Mouse (Mus musculus) forebrain, embryonic 12.5 days (tissue): ENCODE measurements at regions not wholly inside any gene's neighbourhood (a gene's known extent, or its start where the extent isn't known, plus 50 kb on each side); places are given as distances from the start of the nearest gene placed in this dataset.

Experiments used
- ATAC-seq: fragments of 200-750 bp; cut with Nextera tagmentation; 2 replicates; pipeline ENCODE4 v1.8.0; 2017; ENCODE audit warnings: moderate TSS enrichment; ENCODE audit not compliant: low FRiP score
- H3K27ac ChIP-seq: fragments of 300-500 bp; sonication (generic); 2 replicates; pipeline ENCODE4 v1.5.1; 2016; ENCODE audit warnings: mild to moderate bottlenecking
- H3K27me3 ChIP-seq: fragments of 300-500 bp; sonication (generic); 2 replicates; pipeline ENCODE4 v1.6.1; 2016; ENCODE audit warnings: mild to moderate bottlenecking
- H3K36me3 ChIP-seq: fragments of 300-500 bp; sonication (generic); replicated peaks from 2 replicates; pipeline ENCODE4 v1.6.1; 2016; ENCODE audit warnings: mild to moderate bottlenecking
- H3K4me1 ChIP-seq: fragments of 300-500 bp; sonication (generic); 2 replicates; pipeline ENCODE4 v1.6.1; 2016
- H3K4me2 ChIP-seq: fragments of 300-500 bp; sonication (generic); 2 replicates; pipeline ENCODE4 v1.6.1; 2016; ENCODE audit warnings: mild to moderate bottlenecking, moderate library complexity
- H3K4me3 ChIP-seq: fragments of 300-500 bp; sonication (generic); replicated peaks from 2 replicates; pipeline ENCODE4 v1.5.1; 2016; ENCODE audit warnings: mild to moderate bottlenecking
- H3K9ac ChIP-seq: fragments of 300-500 bp; sonication (generic); 2 replicates; pipeline ENCODE4 v1.6.1; 2016; ENCODE audit warnings: mild to moderate bottlenecking
- H3K9me3 ChIP-seq: fragments of 300-500 bp; sonication (generic); 2 replicates; pipeline ENCODE4 v1.6.1; 2016
- WGBS: fragments of 180-500 bp; shearing (Covaris S2); methylation state at CpG from one replicate; pipeline ENCODE4 v1.1.7; 2016; 5-methylcytosine and 5-hydroxymethylcytosine counted together

GRCm38 (mm10) chr4:70026848-70027247, 383.4 kb downstream of the Cdk5rap2 start:
- Histone ChIP-seq H3K4me3 (no peak overlapping the region), H3K9ac (no peak overlapping the region), H3K9me3 (no peaks in the 10 kb centered on the region), H3K27ac (no peak overlapping the region), H3K4me2 (no peak overlapping the region), H3K36me3 (no peaks in the 10 kb centered on the region), H3K4me1 (no peaks in the 10 kb centered on the region), H3K27me3 (no peaks in the 10 kb centered on the region)
- 83% methylated on average over 8 of the region's 8 CpGs for WGBS
- no peak for ATAC-seq

GRCm38 (mm10) chr4:70024838-70025376, 385.3 kb downstream of the Cdk5rap2 start:
- WGBS: 87% methylated on average over 3 of the region's 3 CpGs
- H3K9ac ChIP-seq: no peak overlapping the region

GRCm38 (mm10) chr4:70020905-70021470, 389.3 kb downstream of the Cdk5rap2 start:
- Histone ChIP-seq H3K27me3 (no peaks in the 10 kb centered on the region), H3K4me2 (no peak overlapping the region), H3K9me3 (no peaks in the 10 kb centered on the region), H3K9ac (no peak overlapping the region), H3K27ac (no peak overlapping the region), H3K4me3 (no peak overlapping the region), H3K36me3 (no peaks in the 10 kb centered on the region), H3K4me1 (no peaks in the 10 kb centered on the region)
- no peak for ATAC-seq
- 39% methylated on average over 6 of the region's 6 CpGs for WGBS

More at GRCm38 (mm10) chr4:70024838-70025376, 385.3 kb downstream of the Cdk5rap2 start:
- Histone ChIP-seq H3K4me1 (no peaks in the 10 kb centered on the region), H3K36me3 (no peaks in the 10 kb centered on the region), H3K4me3 (no peak overlapping the region), H3K27ac (no peak overlapping the region), H3K27me3 (no peaks in the 10 kb centered on the region), H3K9me3 (no peaks in the 10 kb centered on the region), H3K4me2 (no peak overlapping the region)
- ATAC-seq: no peak

GRCm38 (mm10) chr4:70012220-70012580, 398.0 kb downstream of the Cdk5rap2 start:
- H3K36me3 ChIP-seq: no peaks in the 10 kb centered on the region
- H3K4me3 ChIP-seq: no peak overlapping the region
- no peak overlapping the region for H3K27ac ChIP-seq
- ATAC-seq: peak; percentile 42; the same call in 1 of the 2 replicates
- H3K4me1 ChIP-seq: peaks cover 8% of the 10 kb centered on the region; the same call in 1 of the 2 replicates
- no peaks in the 10 kb centered on the region for H3K9me3 ChIP-seq
- H3K27me3 ChIP-seq: no peaks in the 10 kb centered on the region
- 64% methylated on average over 6 of the region's 6 CpGs for WGBS
- H3K9ac ChIP-seq: no peak overlapping the region
- H3K4me2 ChIP-seq: no peak overlapping the region

GRCm38 (mm10) chr4:70011491-70012219, 398.6 kb downstream of the Cdk5rap2 start:
- no peaks in the 10 kb centered on the region for H3K9me3 ChIP-seq
- no peaks in the 10 kb centered on the region for H3K36me3 ChIP-seq
- no peak overlapping the region for H3K9ac ChIP-seq
- peaks cover 8% of the 10 kb centered on the region; the same call in 1 of the 2 replicates for H3K4me1 ChIP-seq
- H3K27ac ChIP-seq: no peak overlapping the region
- no peaks in the 10 kb centered on the region for H3K27me3 ChIP-seq
- 93% methylated on average over 4 of the region's 4 CpGs for WGBS
- H3K4me2 ChIP-seq: no peak overlapping the region
- H3K4me3 ChIP-seq: no peak overlapping the region
- peak; percentile 57; the same call in 1 of the 2 replicates for ATAC-seq

- no peak overlapping the region for H3K27ac ChIP-seq
- H3K9me3 ChIP-seq: no peaks in the 10 kb centered on the region
- H3K4me3 ChIP-seq: no peak overlapping the region
- H3K4me1 ChIP-seq: peaks cover 8% of the 10 kb centered on the region; the same call in 1 of the 2 replicates
- H3K27me3 ChIP-seq: no peaks in the 10 kb centered on the region
- 31% methylated on average over 1 of the region's 1 CpGs for WGBS
- ATAC-seq: peak; percentile 17; the same call in 1 of the 2 replicates
- no peak overlapping the region for H3K9ac ChIP-seq
- H3K36me3 ChIP-seq: no peaks in the 10 kb centered on the region
- no peak overlapping the region for H3K4me2 ChIP-seq
Observed at GRCm38 (mm10) chr4:70010466-70010865, 399.8 kb downstream of the Cdk5rap2 start.

GRCm38 (mm10) chr4:70004966-70005365, 405.3 kb downstream of the Cdk5rap2 start:
- Histone ChIP-seq H3K9ac (no peak overlapping the region), H3K27me3 (no peaks in the 10 kb centered on the region), H3K9me3 (no peaks in the 10 kb centered on the region), H3K27ac (no peak overlapping the region), H3K36me3 (no peaks in the 10 kb centered on the region), H3K4me3 (no peak overlapping the region), H3K4me2 (no peak overlapping the region), H3K4me1 (no peaks in the 10 kb centered on the region)
- ATAC-seq: no peak

GRCm38 (mm10) chr4:69993226-69993625, 417.0 kb downstream of the Cdk5rap2 start:
- WGBS: 96% methylated on average over 3 of the region's 3 CpGs
- Histone ChIP-seq H3K27me3 (no peaks in the 10 kb centered on the region), H3K36me3 (no peaks in the 10 kb centered on the region), H3K4me1 (no peaks in the 10 kb centered on the region), H3K27ac (no peak overlapping the region), H3K4me2 (no peak overlapping the region), H3K4me3 (no peak overlapping the region), H3K9ac (no peak overlapping the region), H3K9me3 (no peaks in the 10 kb centered on the region)
- ATAC-seq: no peak

GRCm38 (mm10) chr4:69974208-69974607, 436.0 kb downstream of the Cdk5rap2 start:
- Histone ChIP-seq H3K4me2 (no peak overlapping the region), H3K27ac (no peak overlapping the region), H3K9ac (no peak overlapping the region), H3K4me1 (no peaks in the 10 kb centered on the region), H3K9me3 (peaks cover 3% of the 10 kb centered on the region; the same call in 1 of the 2 replicates), H3K36me3 (no peaks in the 10 kb centered on the region), H3K4me3 (no peak overlapping the region), H3K27me3 (peaks cover 7% of the 10 kb centered on the region; the same call in 1 of the 2 replicates)
- peak; percentile 42; the same call in 1 of the 2 replicates for ATAC-seq
- WGBS: 19% methylated on average over 2 of the region's 2 CpGs

GRCm38 (mm10) chr4:69973566-69973965, 436.7 kb downstream of the Cdk5rap2 start:
- peak; percentile 24; the same call in 1 of the 2 replicates for ATAC-seq

GRCm38 (mm10) chr4:69971721-69972120, 438.5 kb downstream of the Cdk5rap2 start:
- H3K36me3 ChIP-seq: no peaks in the 10 kb centered on the region
- H3K4me2 ChIP-seq: no peak overlapping the region
- peaks cover 3% of the 10 kb centered on the region; the same call in 1 of the 2 replicates for H3K9me3 ChIP-seq
- 88% methylated on average over 3 of the region's 3 CpGs for WGBS
- ATAC-seq: no peak
- no peaks in the 10 kb centered on the region; the same call in 1 of the 2 replicates for H3K4me1 ChIP-seq
- no peak overlapping the region for H3K27ac ChIP-seq
- no peak overlapping the region for H3K9ac ChIP-seq
- H3K27me3 ChIP-seq: peaks cover 7% of the 10 kb centered on the region; the same call in 1 of the 2 replicates
- no peak overlapping the region for H3K4me3 ChIP-seq

More at GRCm38 (mm10) chr4:69973566-69973965, 436.7 kb downstream of the Cdk5rap2 start:
- Histone ChIP-seq H3K27ac (no peak overlapping the region), H3K27me3 (peaks cover 7% of the 10 kb centered on the region; the same call in 1 of the 2 replicates), H3K4me1 (no peaks in the 10 kb centered on the region; the same call in 1 of the 2 replicates), H3K4me3 (no peak overlapping the region), H3K9me3 (peaks cover 3% of the 10 kb centered on the region; the same call in 1 of the 2 replicates), H3K36me3 (no peaks in the 10 kb centered on the region), H3K9ac (no peak overlapping the region), H3K4me2 (no peak overlapping the region)
- 18% methylated on average over 6 of the region's 6 CpGs for WGBS

- H3K4me2 ChIP-seq: no peak overlapping the region
- H3K27me3 ChIP-seq: peaks cover 11% of the 10 kb centered on the region; the same call in 1 of the 2 replicates
- H3K9ac ChIP-seq: no peak overlapping the region
- H3K9me3 ChIP-seq: no peaks in the 10 kb centered on the region
- H3K4me3 ChIP-seq: no peak overlapping the region
- ATAC-seq: no peak
- no peak overlapping the region for H3K27ac ChIP-seq
- 62% methylated on average over 1 of the region's 1 CpGs for WGBS
- H3K36me3 ChIP-seq: no peaks in the 10 kb centered on the region
- H3K4me1 ChIP-seq: no peaks in the 10 kb centered on the region; the same call in 1 of the 2 replicates
Observed at GRCm38 (mm10) chr4:69968424-69968823, 441.8 kb downstream of the Cdk5rap2 start.
